Mouse (Mus musculus) E14TG2a.4 (cell line): ENCODE measurements at regions not wholly inside any gene's neighbourhood (a gene's known extent, or its start where the extent isn't known, plus 50 kb on each side); places are given as distances from the start of the nearest gene placed in this dataset.

Source experiments
- CTCF ChIP-seq: conservative IDR thresholded peaks from 2 replicates; pipeline ENCODE4 v1.5.1; 2014; ENCODE audit warnings: low read length
- NANOG ChIP-seq: IDR thresholded peaks from 2 replicates; pipeline ENCODE4 v1.6.1; 2014; ENCODE audit warnings: borderline replicate concordance, low read length, mixed read lengths

DNA sequence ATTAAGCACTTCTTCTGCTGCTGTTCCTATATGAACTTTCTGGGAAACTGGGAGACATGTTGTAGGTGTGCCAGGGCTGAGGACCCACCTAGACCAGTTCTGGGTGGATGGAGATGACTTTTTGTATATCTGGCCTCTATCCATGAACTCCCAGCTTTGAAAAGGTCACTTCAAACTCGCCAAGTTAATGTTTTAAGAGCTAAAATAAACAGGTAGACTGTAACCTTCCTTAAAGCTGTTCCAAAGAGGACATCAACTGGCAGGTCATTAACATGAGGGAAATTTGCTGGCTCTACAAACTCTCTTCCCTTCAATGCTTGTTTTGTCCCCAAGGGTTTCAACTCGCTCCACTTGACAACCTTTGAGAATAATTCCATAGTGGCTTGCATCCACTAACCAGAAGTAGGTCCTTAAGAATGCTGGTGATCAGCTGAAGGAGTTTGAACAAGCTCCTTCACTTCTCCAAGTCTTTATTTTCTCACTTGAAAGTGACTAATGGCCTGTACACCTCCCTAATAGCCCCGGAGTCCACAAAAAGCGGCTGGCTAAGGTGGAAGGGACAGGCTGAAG, 98.1 kb downstream of the Adamts15 start:
- TF ChIP-seq CTCF (no peak), NANOG (no peak)
